Mouse (Mus musculus) heart, postnatal 36 days (tissue): ENCODE results near the gene C1qtnf9. TPM values are rescaled to one million over a fixed set of nuclear protein-coding genes. Genes with fewer than 3 reads are reported as not detected.

Source experiments
- DNase-seq, 2 experiments: peaks; one replicate each; pipeline ENCODE4 v3.0.0; 2021 to 2022
- intact Hi-C: fragments of 180-260 bp; cut with DNase I; formaldehyde crosslinking; loops from one replicate; pipeline ENCODE4 v1.15.1; 2025
- total RNA-seq, 2 experiments: library from RNA; stranded (reverse); gene quantifications; 2 replicates each; pipeline ENCODE4 v1.2.3; 2021

Gene C1qtnf9
- total RNA-seq, 2 experiments from 2014 or later, result 36.8 to 68.6 TPM

- intact Hi-C loops, result no loop called here
Observed at GRCm38 (mm10) chr14:60779198-60779597, 11.3 kb downstream of the C1qtnf9 start.

GRCm38 (mm10) chr14:60782121-60782656 is 14.3 kb downstream of the C1qtnf9 start:
- DNase-seq, result no peak
- intact Hi-C loops, result no loop called here

More at GRCm38 (mm10) chr14:60779198-60779597, 11.3 kb downstream of the C1qtnf9 start:
- DNase-seq, result no peak

GRCm38 (mm10) chr14:60783196-60783595 is 15.3 kb downstream of the C1qtnf9 start:
- DNase-seq, result no peak
- intact Hi-C loops, result no loop called here

- DNase-seq, result peak; percentile 82 to 86
- intact Hi-C loops, result no loop called here
Observed at GRCm38 (mm10) chr14:60784427-60785315, 16.7 kb downstream of the C1qtnf9 start, which contains the start of gene Mipep. Gene Mipep (plus strand): TSS chr14:60784573.

GRCm38 (mm10) chr14:60790103-60790502 is 22.2 kb downstream of the C1qtnf9 start:
- intact Hi-C loops, result no loop called here
- DNase-seq, result peak in 1 of 2 experiments; percentile 52

- intact Hi-C loops, result no loop called here
- no peak for DNase-seq
Observed at GRCm38 (mm10) chr14:60796600-60797322, 28.8 kb downstream of the C1qtnf9 start.

- no peak for DNase-seq
- intact Hi-C loops, result no loop called here
Observed at GRCm38 (mm10) chr14:60797596-60797995, 29.7 kb downstream of the C1qtnf9 start.

- no peak for DNase-seq
- intact Hi-C loops, result loop anchor here (1.0 to 2.0 kb wide), 3 partner anchors 287 to 496 kb away; no protein-coding TSS in a partner anchor
Observed at GRCm38 (mm10) chr14:60798721-60799120, 30.8 kb downstream of the C1qtnf9 start.

- DNase-seq, result peak in 1 of 2 experiments; percentile 21
Observed at GRCm38 (mm10) chr14:60799762-60800728, 32.1 kb downstream of the C1qtnf9 start.

GRCm38 (mm10) chr14:60802026-60802425 is 34.1 kb downstream of the C1qtnf9 start:
- DNase-seq, result no peak
- intact Hi-C loops, result loop anchor here (5.0 kb wide), 1 partner anchor 40 kb away; no protein-coding TSS in a partner anchor

More at GRCm38 (mm10) chr14:60799762-60800728, 32.1 kb downstream of the C1qtnf9 start:
- intact Hi-C loops, result loop anchor here (1.0 to 5.0 kb wide), 4 partner anchors 42 to 495 kb away; no protein-coding TSS in a partner anchor

- DNase-seq, result no peak
- intact Hi-C loops, result loop anchor here (5.0 kb wide), 1 partner anchor 37 kb away; no protein-coding TSS in a partner anchor
Observed at GRCm38 (mm10) chr14:60804978-60805377, 37.0 kb downstream of the C1qtnf9 start.

- intact Hi-C loops, result no loop called here
- DNase-seq, result peak; percentile 11
Observed at GRCm38 (mm10) chr14:60805871-60806270, 37.9 kb downstream of the C1qtnf9 start.

- no peak for DNase-seq
- intact Hi-C loops, result no loop called here
Observed at GRCm38 (mm10) chr14:60806891-60807344, 39.0 kb downstream of the C1qtnf9 start.

GRCm38 (mm10) chr14:60809881-60810280 is 41.9 kb downstream of the C1qtnf9 start:
- intact Hi-C loops, result no loop called here
- no peak for DNase-seq

GRCm38 (mm10) chr14:60811547-60811946 is 43.6 kb downstream of the C1qtnf9 start:
- intact Hi-C loops, result no loop called here
- no peak for DNase-seq

GRCm38 (mm10) chr14:60815098-60815497 is 47.2 kb downstream of the C1qtnf9 start:
- intact Hi-C loops, result no loop called here
- no peak for DNase-seq

GRCm38 (mm10) chr14:60818045-60818444 is 50.1 kb downstream of the C1qtnf9 start:
- no peak for DNase-seq
- intact Hi-C loops, result no loop called here

- intact Hi-C loops, result no loop called here
- DNase-seq, result no peak
Observed at GRCm38 (mm10) chr14:60830096-60830495, 62.2 kb downstream of the C1qtnf9 start.
